Mouse (Mus musculus): Measurements from ENCODE around the gene Gtf2h4. TPM values are rescaled to one million over a fixed set of nuclear protein-coding genes. Genes with fewer than 3 reads are reported as not detected.

Gtf2h4 gene
- polyA plus RNA-seq, 1 experiment = 32.9 TPM

DNA sequence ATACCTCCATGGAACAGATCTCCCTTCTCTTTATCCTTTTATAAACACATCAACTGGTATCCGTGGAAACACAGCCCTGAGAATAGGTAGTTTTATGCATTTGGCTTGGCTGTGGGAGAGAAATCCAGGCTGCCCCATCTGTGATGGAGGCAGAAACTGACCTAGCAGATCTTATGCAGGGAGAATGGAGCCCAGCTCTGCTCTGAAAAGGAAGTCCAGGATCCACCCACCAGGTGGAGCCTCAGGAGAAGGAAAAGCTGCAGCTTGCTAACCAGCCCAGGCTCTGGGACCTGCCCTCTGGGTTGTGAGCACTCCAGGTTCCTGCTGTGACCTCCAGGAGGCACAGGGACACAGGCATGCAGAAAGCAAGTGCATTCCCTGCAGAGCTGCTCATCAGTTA is 39.5 kb downstream of the Gtf2h4 start:
- TF ChIP-seq POLR2A (IDR thresholded peaks at IDR 0.05; ENCODE audit: extremely low read depth, insufficient read depth, low read length) = no peak
- H3K27ac ChIP-seq (ENCODE audit: insufficient read depth, low read length) = peak overlapping the region; percentile 62
- no peak overlapping the region for H3K4me3 ChIP-seq (ENCODE audit: insufficient read depth, low read length)
- peaks cover 2% of the 10 kb centered on the region; the same call in 1 of the 2 replicates for H3K4me1 ChIP-seq (ENCODE audit: control insufficient read depth, insufficient read depth, low read length)

DNA sequence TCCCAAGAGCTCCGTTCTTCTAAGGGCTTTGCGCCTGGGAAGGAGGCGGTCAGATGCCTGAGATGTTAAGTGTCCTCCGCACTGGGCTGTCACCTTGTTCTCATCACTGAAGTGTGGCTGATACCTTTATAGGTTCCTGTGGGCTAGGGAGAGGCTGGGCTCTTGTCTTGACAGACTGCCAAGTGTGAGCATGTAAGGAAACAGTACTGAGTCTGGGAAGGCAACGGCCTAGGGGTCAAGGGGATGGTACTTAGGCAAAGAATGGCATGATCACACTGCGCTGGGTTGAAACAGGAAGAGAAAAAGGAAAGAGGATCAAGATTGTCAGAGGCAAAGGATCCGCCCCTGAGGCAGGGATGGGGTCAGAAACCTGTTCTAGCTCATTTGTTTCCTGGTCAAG is 47.0 kb downstream of the Gtf2h4 start, which contains the start of gene Gm9573:
Gm9573 (minus strand) TSS at position 101 of the 400 bp plus-strand sequence.
- Histone ChIP-seq H3K27ac (ENCODE audit: insufficient read depth, low read length) (no peak within 1 kb of the TSS), H3K4me1 (ENCODE audit: control insufficient read depth, insufficient read depth, low read length) (no peaks in the 10 kb centered on the region), H3K4me3 (ENCODE audit: insufficient read depth, low read length) (no peak within 1 kb of the TSS)
- TF ChIP-seq CTCF (IDR thresholded peaks at IDR 0.05; ENCODE audit: extremely low read depth, insufficient read depth, low read length) (no peak), POLR2A (IDR thresholded peaks at IDR 0.05; ENCODE audit: extremely low read depth, insufficient read depth, low read length) (no peak)

Other genes with a start within 250 kb of the Gtf2h4 start
- 1.2 and 1.7 TPM in 2 replicates for gene H2-Q6, start 248.9 kb downstream of the Gtf2h4 start, polyA plus RNA-seq (2012; rRNA removed)
- 1.2 and 1.9 TPM in 2 replicates for gene H2-Q7, start 234.6 kb downstream of the Gtf2h4 start, polyA plus RNA-seq (2012; rRNA removed)
- 0.04 and 0.09 TPM in 2 replicates for gene H2-Q10, start 203.7 kb downstream of the Gtf2h4 start, polyA plus RNA-seq (2012; rRNA removed)
- gene Pou5f1, start 167.7 kb downstream of the Gtf2h4 start, polyA plus RNA-seq (2012; rRNA removed) = not detected in 2 replicates
- 10.3 and 11.9 TPM in 2 replicates for gene Tcf19, start 156.9 kb downstream of the Gtf2h4 start, polyA plus RNA-seq (2012; rRNA removed)
- 14.2 and 14.5 TPM in 2 replicates for gene Cchcr1, start 156.6 kb downstream of the Gtf2h4 start, polyA plus RNA-seq (2012; rRNA removed)
- gene Psors1c2, start 140.5 kb downstream of the Gtf2h4 start, polyA plus RNA-seq (2012; rRNA removed) = 1.1 and 1.2 TPM in 2 replicates
- 1.8 and 1.9 TPM in 2 replicates for gene Cdsn, start 121.6 kb downstream of the Gtf2h4 start, polyA plus RNA-seq (2012; rRNA removed)
- gene 2300002M23Rik, start 106.3 kb downstream of the Gtf2h4 start, polyA plus RNA-seq (2012; rRNA removed) = not detected in 2 replicates
- not detected in 2 replicates for gene Sfta2, start 72.2 kb downstream of the Gtf2h4 start, polyA plus RNA-seq (2012; rRNA removed)
- 0.09 and 0.10 TPM in 2 replicates for gene Gm9573, start 47.1 kb downstream of the Gtf2h4 start, polyA plus RNA-seq (2012; rRNA removed)
- 0.06 TPM in 1 of 2 replicates, not detected in the other for gene Mucl3, start 30.0 kb downstream of the Gtf2h4 start, polyA plus RNA-seq (2012; rRNA removed)
- gene Vars2, start 6.1 kb downstream of the Gtf2h4 start, polyA plus RNA-seq (2012; rRNA removed) = 34.5 and 38.9 TPM in 2 replicates
- gene Ddr1, start 30.9 kb upstream of the Gtf2h4 start, polyA plus RNA-seq (2012; rRNA removed) = 42.8 and 44.9 TPM in 2 replicates
- 13.4 and 18.4 TPM in 2 replicates for gene Ier3, start 147.9 kb upstream of the Gtf2h4 start, polyA plus RNA-seq (2012; rRNA removed)
- gene Flot1, start 149.5 kb upstream of the Gtf2h4 start, polyA plus RNA-seq (2012; rRNA removed) = 212 and 223 TPM in 2 replicates
- 453 and 474 TPM in 2 replicates for gene Tubb5, start 164.6 kb upstream of the Gtf2h4 start, polyA plus RNA-seq (2012; rRNA removed)
- gene Mdc1, start 167.8 kb upstream of the Gtf2h4 start, polyA plus RNA-seq (2012; rRNA removed) = 7.7 and 8.4 TPM in 2 replicates
- 7.5 and 9.3 TPM in 2 replicates for gene Nrm, start 187.6 kb upstream of the Gtf2h4 start, polyA plus RNA-seq (2012; rRNA removed)
- gene Ppp1r18, start 191.9 kb upstream of the Gtf2h4 start, polyA plus RNA-seq (2012; rRNA removed) = 11.1 and 11.4 TPM in 2 replicates
- gene Dhx16, start 206.1 kb upstream of the Gtf2h4 start, polyA plus RNA-seq (2012; rRNA removed) = 42.6 and 44.1 TPM in 2 replicates
- gene 2310061I04Rik, start 223.7 kb upstream of the Gtf2h4 start, polyA plus RNA-seq (2012; rRNA removed) = 103 TPM in 2 replicates
- gene Atat1, start 236.3 kb upstream of the Gtf2h4 start, polyA plus RNA-seq (2012; rRNA removed) = 92.6 and 96.8 TPM in 2 replicates
- 64.3 and 65.7 TPM in 2 replicates for gene Mrps18b, start 242.7 kb upstream of the Gtf2h4 start, polyA plus RNA-seq (2012; rRNA removed)
- gene Ppp1r10, start 242.7 kb upstream of the Gtf2h4 start, polyA plus RNA-seq (2012; rRNA removed) = 39.6 TPM in 2 replicates

Data from cortical plate, adult 2 months (tissue).